Mouse (Mus musculus): ENCODE measurements at regions not wholly inside any gene's neighbourhood (a gene's known extent, or its start where the extent isn't known, plus 50 kb on each side); places are given as distances from the start of the nearest gene placed in this dataset.

- H3K4me1 ChIP-seq (ENCODE audit: control insufficient read depth, insufficient read depth, low read length), result peaks cover 5% of the 10 kb centered on the region
These were observed 146.7 kb upstream of the Cited2 start for GRCm38 (mm10) chr10:17576333-17576750.

GRCm38 (mm10) chr10:17579463-17579862 is 143.6 kb upstream of the Cited2 start:
- no peak overlapping the region for H3K9ac ChIP-seq (ENCODE audit: low read length)
- peaks cover 5% of the 10 kb centered on the region for H3K4me1 ChIP-seq (ENCODE audit: control insufficient read depth, insufficient read depth, low read length)
- no peak for ATAC-seq (replicated peaks; ENCODE audit: extremely low read depth, insufficient read depth, low FRiP score)
- no peaks in the 10 kb centered on the region for H3K36me3 ChIP-seq (ENCODE audit: control insufficient read depth, insufficient read depth)
- H3K4me2 ChIP-seq (ENCODE audit: low read depth, low read length), result no peak overlapping the region
- no peak overlapping the region for H3K27ac ChIP-seq (ENCODE audit: low read length)
- H3K4me3 ChIP-seq (ENCODE audit: low read length), result no peak overlapping the region
- WGBS, result 84% methylated on average over 2 of the region's 2 CpGs
- no peaks in the 10 kb centered on the region for H3K27me3 ChIP-seq (ENCODE audit: control insufficient read depth, insufficient read depth, low read length)
- no peaks in the 10 kb centered on the region for H3K9me3 ChIP-seq (replicated peaks; ENCODE audit: control insufficient read depth, low read length)

More at GRCm38 (mm10) chr10:17576333-17576750, 146.7 kb upstream of the Cited2 start:
- Histone ChIP-seq H3K36me3 (ENCODE audit: control insufficient read depth, insufficient read depth) (no peaks in the 10 kb centered on the region), H3K9me3 (replicated peaks; ENCODE audit: control insufficient read depth, low read length) (no peaks in the 10 kb centered on the region), H3K27ac (ENCODE audit: low read length) (no peak overlapping the region), H3K4me3 (ENCODE audit: low read length) (no peak overlapping the region), H3K9ac (ENCODE audit: low read length) (no peak overlapping the region), H3K4me2 (ENCODE audit: low read depth, low read length) (no peak overlapping the region), H3K27me3 (ENCODE audit: control insufficient read depth, insufficient read depth, low read length) (no peaks in the 10 kb centered on the region)
- no peak for ATAC-seq (replicated peaks; ENCODE audit: extremely low read depth, insufficient read depth, low FRiP score)

DNA sequence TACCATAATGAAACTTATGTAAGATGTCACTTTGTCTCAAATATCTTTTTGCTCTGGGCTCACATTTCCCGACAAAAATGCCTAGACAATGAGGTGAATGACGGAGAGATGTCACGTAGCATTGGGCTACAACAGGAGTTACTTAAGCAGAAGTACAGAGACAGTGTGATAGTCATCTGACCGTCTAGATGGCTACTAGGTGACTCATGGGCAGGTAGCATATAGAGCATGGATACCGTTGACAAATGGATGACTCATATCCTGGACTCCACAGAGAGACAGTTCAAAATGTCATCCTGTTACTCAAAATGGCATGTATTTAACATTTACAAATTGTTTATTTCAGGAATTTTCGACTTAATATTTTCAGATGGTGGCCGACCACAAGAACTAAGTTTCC is 138.2 kb upstream of the Cited2 start:
- no peak for ATAC-seq (replicated peaks; ENCODE audit: extremely low read depth, insufficient read depth, low FRiP score)
- Histone ChIP-seq H3K9ac (ENCODE audit: low read length) (no peak overlapping the region), H3K4me3 (ENCODE audit: low read length) (no peak overlapping the region), H3K27me3 (ENCODE audit: control insufficient read depth, insufficient read depth, low read length) (no peaks in the 10 kb centered on the region), H3K9me3 (replicated peaks; ENCODE audit: control insufficient read depth, low read length) (no peaks in the 10 kb centered on the region), H3K36me3 (ENCODE audit: control insufficient read depth, insufficient read depth) (no peaks in the 10 kb centered on the region), H3K27ac (ENCODE audit: low read length) (no peak overlapping the region), H3K4me2 (ENCODE audit: low read depth, low read length) (no peak overlapping the region), H3K4me1 (ENCODE audit: control insufficient read depth, insufficient read depth, low read length) (no peaks in the 10 kb centered on the region)
- WGBS, result 79% methylated on average over 7 of the region's 7 CpGs

- H3K36me3 ChIP-seq (ENCODE audit: control insufficient read depth, insufficient read depth), result no peaks in the 10 kb centered on the region
- no peak overlapping the region for H3K9ac ChIP-seq (ENCODE audit: low read length)
- H3K4me2 ChIP-seq (ENCODE audit: low read depth, low read length), result no peak overlapping the region
- no peaks in the 10 kb centered on the region for H3K4me1 ChIP-seq (ENCODE audit: control insufficient read depth, insufficient read depth, low read length)
- H3K27me3 ChIP-seq (ENCODE audit: control insufficient read depth, insufficient read depth, low read length), result no peaks in the 10 kb centered on the region
- no peaks in the 10 kb centered on the region for H3K9me3 ChIP-seq (replicated peaks; ENCODE audit: control insufficient read depth, low read length)
- no peak overlapping the region for H3K27ac ChIP-seq (ENCODE audit: low read length)
- no peak overlapping the region for H3K4me3 ChIP-seq (ENCODE audit: low read length)
- WGBS, result 89% methylated on average over 2 of the region's 2 CpGs
- ATAC-seq (replicated peaks; ENCODE audit: extremely low read depth, insufficient read depth, low FRiP score), result no peak
These were observed 136.1 kb upstream of the Cited2 start for GRCm38 (mm10) chr10:17586910-17587309.

DNA sequence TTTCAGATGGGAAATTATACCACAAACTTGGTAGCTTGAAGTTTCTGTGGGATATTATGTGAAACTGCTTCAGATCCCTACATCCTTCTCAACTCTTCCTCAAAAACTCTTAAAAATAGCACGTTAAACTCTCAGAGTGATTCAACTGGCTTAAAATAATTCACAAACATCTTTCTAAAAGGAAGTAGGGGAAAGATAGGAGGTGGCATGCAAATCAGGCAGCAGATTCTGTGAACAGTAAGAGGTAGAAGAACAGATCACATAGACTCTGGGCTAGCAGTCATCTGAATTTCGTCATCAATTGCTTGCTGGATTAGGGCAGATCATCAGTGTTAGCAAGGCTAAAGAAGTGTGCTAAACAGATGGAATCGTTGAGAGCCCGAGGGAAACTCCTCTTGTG is 133.9 kb upstream of the Cited2 start:
- H3K36me3 ChIP-seq (ENCODE audit: control insufficient read depth, insufficient read depth), result no peaks in the 10 kb centered on the region
- no peaks in the 10 kb centered on the region for H3K27me3 ChIP-seq (ENCODE audit: control insufficient read depth, insufficient read depth, low read length)
- no peak overlapping the region for H3K4me2 ChIP-seq (ENCODE audit: low read depth, low read length)
- no peak overlapping the region for H3K9ac ChIP-seq (ENCODE audit: low read length)
- no peak overlapping the region for H3K27ac ChIP-seq (ENCODE audit: low read length)
- H3K9me3 ChIP-seq (replicated peaks; ENCODE audit: control insufficient read depth, low read length), result no peaks in the 10 kb centered on the region
- peaks cover 2% of the 10 kb centered on the region; the same call in 1 of the 2 replicates for H3K4me1 ChIP-seq (ENCODE audit: control insufficient read depth, insufficient read depth, low read length)
- H3K4me3 ChIP-seq (ENCODE audit: low read length), result no peak overlapping the region
- ATAC-seq (replicated peaks; ENCODE audit: extremely low read depth, insufficient read depth, low FRiP score), result no peak
- WGBS, result 60% methylated on average over 4 of the region's 4 CpGs

DNA sequence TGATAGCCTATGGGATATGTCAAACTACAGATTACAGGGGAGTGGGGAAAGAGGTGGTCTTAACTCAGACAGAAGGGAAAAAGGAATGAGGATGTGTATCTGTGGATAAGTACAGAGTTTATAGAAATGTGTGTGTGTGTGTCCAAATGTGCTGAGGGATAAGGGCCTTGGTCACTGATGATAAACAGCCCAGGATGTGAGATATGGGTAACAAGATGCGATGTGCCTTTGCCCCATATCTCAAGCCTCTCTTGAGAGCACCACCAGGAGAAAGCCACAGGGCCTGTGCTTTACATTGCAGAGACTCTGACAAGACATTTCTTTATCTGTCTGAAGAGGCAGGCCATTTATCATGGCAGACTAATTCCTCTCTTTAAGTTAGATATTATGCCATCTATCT is 132.8 kb upstream of the Cited2 start:
- WGBS, result 50% methylated on average over 1 of the region's 1 CpGs
- Histone ChIP-seq H3K9ac (ENCODE audit: low read length) (no peak overlapping the region), H3K27ac (ENCODE audit: low read length) (no peak overlapping the region), H3K4me2 (ENCODE audit: low read depth, low read length) (no peak overlapping the region), H3K36me3 (ENCODE audit: control insufficient read depth, insufficient read depth) (no peaks in the 10 kb centered on the region), H3K4me1 (ENCODE audit: control insufficient read depth, insufficient read depth, low read length) (peaks cover 2% of the 10 kb centered on the region; the same call in 1 of the 2 replicates), H3K27me3 (ENCODE audit: control insufficient read depth, insufficient read depth, low read length) (no peaks in the 10 kb centered on the region), H3K4me3 (ENCODE audit: low read length) (no peak overlapping the region), H3K9me3 (replicated peaks; ENCODE audit: control insufficient read depth, low read length) (no peaks in the 10 kb centered on the region)
- ATAC-seq (replicated peaks; ENCODE audit: extremely low read depth, insufficient read depth, low FRiP score), result no peak

DNA sequence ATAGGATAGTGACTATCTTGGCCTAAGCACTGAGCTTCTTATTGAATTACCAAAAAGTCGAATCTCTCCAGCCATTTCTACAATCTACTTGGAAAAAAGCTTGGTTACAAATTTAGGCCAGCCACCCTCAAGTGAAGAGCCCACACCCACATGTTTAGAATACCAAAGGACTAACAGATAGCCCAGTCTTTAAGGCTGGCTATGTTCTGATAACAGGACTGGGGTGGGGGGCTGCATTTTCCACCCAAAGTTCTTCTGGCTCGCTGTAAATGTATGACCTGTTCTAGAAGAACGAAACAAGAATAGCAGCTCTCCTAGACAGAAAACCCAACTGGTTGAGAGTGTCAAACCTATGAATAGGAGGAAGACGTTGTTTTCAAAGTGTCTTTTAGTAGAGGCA is 130.6 kb upstream of the Cited2 start:
- no peak overlapping the region for H3K4me3 ChIP-seq (ENCODE audit: low read length)
- H3K4me1 ChIP-seq (ENCODE audit: control insufficient read depth, insufficient read depth, low read length), result peaks cover 7% of the 10 kb centered on the region
- no peaks in the 10 kb centered on the region for H3K9me3 ChIP-seq (replicated peaks; ENCODE audit: control insufficient read depth, low read length)
- no peak for ATAC-seq (replicated peaks; ENCODE audit: extremely low read depth, insufficient read depth, low FRiP score)
- 42% methylated on average over 4 of the region's 4 CpGs for WGBS
- no peak overlapping the region for H3K9ac ChIP-seq (ENCODE audit: low read length)
- no peak overlapping the region for H3K27ac ChIP-seq (ENCODE audit: low read length)
- no peak overlapping the region for H3K4me2 ChIP-seq (ENCODE audit: low read depth, low read length)
- H3K36me3 ChIP-seq (ENCODE audit: control insufficient read depth, insufficient read depth), result no peaks in the 10 kb centered on the region
- no peaks in the 10 kb centered on the region for H3K27me3 ChIP-seq (ENCODE audit: control insufficient read depth, insufficient read depth, low read length)

- H3K9ac ChIP-seq (ENCODE audit: low read length), result no peak overlapping the region
- no peak overlapping the region for H3K4me3 ChIP-seq (ENCODE audit: low read length)
- WGBS, result 41% methylated on average over 1 of the region's 1 CpGs
- no peaks in the 10 kb centered on the region for H3K27me3 ChIP-seq (ENCODE audit: control insufficient read depth, insufficient read depth, low read length)
- no peak overlapping the region for H3K4me2 ChIP-seq (ENCODE audit: low read depth, low read length)
- H3K36me3 ChIP-seq (ENCODE audit: control insufficient read depth, insufficient read depth), result no peaks in the 10 kb centered on the region
- H3K27ac ChIP-seq (ENCODE audit: low read length), result no peak overlapping the region
- no peaks in the 10 kb centered on the region for H3K9me3 ChIP-seq (replicated peaks; ENCODE audit: control insufficient read depth, low read length)
- H3K4me1 ChIP-seq (ENCODE audit: control insufficient read depth, insufficient read depth, low read length), result peaks cover 7% of the 10 kb centered on the region
- no peak for ATAC-seq (replicated peaks; ENCODE audit: extremely low read depth, insufficient read depth, low FRiP score)
These were observed 126.9 kb upstream of the Cited2 start for GRCm38 (mm10) chr10:17596126-17596525.

DNA sequence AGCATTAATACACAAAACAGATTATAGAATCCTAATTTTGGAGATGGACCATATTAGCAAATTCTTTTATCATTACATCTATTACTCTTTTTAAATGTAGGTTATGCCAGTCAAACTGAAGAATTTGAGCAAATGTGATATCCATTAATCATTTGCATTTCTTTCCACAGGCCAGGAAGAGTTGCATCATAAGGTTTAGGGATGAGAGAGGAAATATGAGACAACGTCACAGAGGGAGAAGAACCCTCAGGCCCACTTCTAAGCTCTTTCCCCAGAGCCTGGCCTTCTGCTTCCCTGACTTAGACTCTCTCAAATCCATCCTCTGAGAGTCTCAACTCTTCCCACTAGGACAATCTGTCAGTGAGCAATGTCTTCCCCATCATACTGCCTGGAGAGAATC is 126.3 kb upstream of the Cited2 start:
- WGBS, result 77% methylated on average over 1 of the region's 1 CpGs
- Histone ChIP-seq H3K27me3 (ENCODE audit: control insufficient read depth, insufficient read depth, low read length) (no peaks in the 10 kb centered on the region), H3K4me1 (ENCODE audit: control insufficient read depth, insufficient read depth, low read length) (peaks cover 7% of the 10 kb centered on the region), H3K36me3 (ENCODE audit: control insufficient read depth, insufficient read depth) (no peaks in the 10 kb centered on the region), H3K9ac (ENCODE audit: low read length) (no peak overlapping the region), H3K27ac (ENCODE audit: low read length) (no peak overlapping the region), H3K4me3 (ENCODE audit: low read length) (no peak overlapping the region), H3K4me2 (ENCODE audit: low read depth, low read length) (no peak overlapping the region), H3K9me3 (replicated peaks; ENCODE audit: control insufficient read depth, low read length) (no peaks in the 10 kb centered on the region)
- no peak for ATAC-seq (replicated peaks; ENCODE audit: extremely low read depth, insufficient read depth, low FRiP score)

GRCm38 (mm10) chr10:17599246-17599645 is 123.8 kb upstream of the Cited2 start:
- Histone ChIP-seq H3K36me3 (ENCODE audit: control insufficient read depth, insufficient read depth) (no peaks in the 10 kb centered on the region), H3K4me2 (ENCODE audit: low read depth, low read length) (no peak overlapping the region), H3K4me1 (ENCODE audit: control insufficient read depth, insufficient read depth, low read length) (peaks cover 5% of the 10 kb centered on the region; the same call in 1 of the 2 replicates), H3K9me3 (replicated peaks; ENCODE audit: control insufficient read depth, low read length) (no peaks in the 10 kb centered on the region), H3K4me3 (ENCODE audit: low read length) (no peak overlapping the region), H3K9ac (ENCODE audit: low read length) (no peak overlapping the region), H3K27me3 (ENCODE audit: control insufficient read depth, insufficient read depth, low read length) (no peaks in the 10 kb centered on the region), H3K27ac (ENCODE audit: low read length) (no peak overlapping the region)
- WGBS, result 59% methylated on average over 10 of the region's 10 CpGs
- no peak for ATAC-seq (replicated peaks; ENCODE audit: extremely low read depth, insufficient read depth, low FRiP score)
